Mouse (Mus musculus) stomach, postnatal 0 days (tissue): ENCODE measurements at regions not wholly inside any gene's neighbourhood (a gene's known extent, or its start where the extent isn't known, plus 50 kb on each side); places are given as distances from the start of the nearest gene placed in this dataset.

ENCODE experiments used
- CTCF ChIP-seq: IDR thresholded peaks from 2 replicates; pipeline ENCODE4 v1.5.1; 2016; ENCODE audit warnings: antibody characterized with exemption, low read depth, mild to moderate bottlenecking, moderate library complexity
- EP300 ChIP-seq: optimal IDR thresholded peaks from 2 replicates; pipeline ENCODE3; 2016; ENCODE audit warnings: antibody characterized with exemption

GRCm38 (mm10) chr3:131919476-131919875 is 165.6 kb upstream of the Dkk2 start:
- TF ChIP-seq CTCF (no peak), EP300 (no peak)
